In genomic region chr6:68750451-68750850, GRCm38 (mm10) we compare ENCODE assay signal across 21 mouse cellular contexts.
A peak's percentile ranks its signal among the peaks of the same experiment; 100 is the strongest.
DNase-seq lines count a peak whose midpoint lies in the region; ATAC-seq and TF ChIP-seq lines count a peak whose summit lies in the region.
"Had no signal": no experiment of that assay in that cellular context is flagged by ENCODE, and none has a peak within 500 bp of the region (broad histone marks: within the 10 kb centered on the region; RNA-seq: fewer than 3 reads in every experiment).

No protein-coding gene starts in this region.

- H3K27ac ChIP-seq in liver, postnatal 0 days (ENCODE audit: low read depth): no peak overlapping the region
- no peak overlapping the region for H3K27ac ChIP-seq in CH12.LX (ENCODE audit: insufficient read depth, low read depth)
- H3K27ac ChIP-seq in kidney, embryonic 15.5 days: no peak overlapping the region
- H3K27ac ChIP-seq: embryonic facial prominence, embryonic 10.5 days; embryonic facial prominence, embryonic 12.5 days; forebrain, embryonic 13.5 days; forebrain, embryonic 15.5 days had no signal

- no peak overlapping the region for H3K4me2 ChIP-seq in liver, postnatal 0 days (ENCODE audit: low read depth, low read length)
- no peak overlapping the region for H3K4me2 ChIP-seq in CH12.LX (ENCODE audit: insufficient read depth, low read depth, poor library complexity, severe bottlenecking)
- H3K4me2 ChIP-seq in kidney, embryonic 15.5 days: no peak overlapping the region
- H3K4me2 ChIP-seq: embryonic facial prominence, embryonic 12.5 days; forebrain, embryonic 13.5 days; forebrain, embryonic 15.5 days had no signal

- 0 out of 2 replicates have a peak, but pooled peaks have one; percentile 12 for TF ChIP-seq CTCF in liver, postnatal 0 days (IDR thresholded peaks at IDR 0.05; ENCODE audit: low read depth)
- peak in 1 of 2 experiments; percentile 34; a peak in 1 of 4 replicates for TF ChIP-seq CTCF in CH12.LX (conservative IDR thresholded peaks at IDR 0.05 in 1 of 2, IDR thresholded peaks at IDR 0.05 in 1 of 2; ENCODE audit: low read depth in 2 of 2, low read length in 2 of 2)

- no peaks in the 10 kb centered on the region for H3K36me3 ChIP-seq in liver, postnatal 0 days (replicated peaks; ENCODE audit: insufficient read depth, low read length)
- H3K36me3 ChIP-seq in CH12.LX (replicated peaks in 1 of 2; ENCODE audit: control insufficient read depth in 1 of 2, insufficient read depth in 1 of 2, low read length in 1 of 2): no peaks in the 10 kb centered on the region
- no peaks in the 10 kb centered on the region for H3K36me3 ChIP-seq in kidney, embryonic 15.5 days
- H3K36me3 ChIP-seq: embryonic facial prominence, embryonic 10.5 days; embryonic facial prominence, embryonic 12.5 days; forebrain, embryonic 15.5 days had no signal

- no peaks in the 10 kb centered on the region for H3K79me2 ChIP-seq in CH12.LX (replicated peaks; ENCODE audit: control insufficient read depth, extremely low read depth, insufficient read depth, poor library complexity, severe bottlenecking)

- H3K4me1 ChIP-seq in liver, postnatal 0 days (ENCODE audit: insufficient read depth): no peaks in the 10 kb centered on the region
- peaks cover 3 to 33% of the 10 kb centered on the region in 2 experiments for H3K4me1 ChIP-seq in CH12.LX (ENCODE audit: control insufficient read depth in 1 of 2, insufficient read depth in 2 of 2)
- H3K4me1 ChIP-seq in kidney, embryonic 15.5 days: no peaks in the 10 kb centered on the region
- H3K4me1 ChIP-seq: embryonic facial prominence, embryonic 10.5 days; embryonic facial prominence, embryonic 12.5 days; forebrain, embryonic 13.5 days; forebrain, embryonic 15.5 days had no signal

- H3K9ac ChIP-seq in liver, postnatal 0 days (replicated peaks): no peak overlapping the region
- no peak overlapping the region for H3K9ac ChIP-seq in CH12.LX (ENCODE audit: insufficient read depth, low read depth)
- no peak overlapping the region for H3K9ac ChIP-seq in kidney, embryonic 15.5 days
- H3K9ac ChIP-seq: embryonic facial prominence, embryonic 12.5 days; forebrain, embryonic 13.5 days; forebrain, embryonic 15.5 days; forebrain, postnatal 0 days had no signal

- H3K9me3 ChIP-seq in liver, postnatal 0 days (ENCODE audit: low read length): no peaks in the 10 kb centered on the region
- no peaks in the 10 kb centered on the region for H3K9me3 ChIP-seq in CH12.LX (replicated peaks; ENCODE audit: low read length)
- no peaks in the 10 kb centered on the region for H3K9me3 ChIP-seq in kidney, embryonic 15.5 days (replicated peaks)
- H3K9me3 ChIP-seq: embryonic facial prominence, embryonic 10.5 days; embryonic facial prominence, embryonic 12.5 days; forebrain, embryonic 13.5 days; forebrain, embryonic 15.5 days had no signal

- 80% methylated on average over 1 of the region's 1 CpGs for WGBS in liver, postnatal 0 days (ENCODE audit: insufficient replicate concordance)
- WGBS in kidney, embryonic 15.5 days: 89% methylated on average over 1 of the region's 1 CpGs

- no peak for TF ChIP-seq EP300 in liver, postnatal 0 days (IDR thresholded peaks at IDR 0.05; ENCODE audit: low read depth)
- peak; percentile 89 for TF ChIP-seq EP300 in CH12.LX (IDR thresholded peaks at IDR 0.05; ENCODE audit: low read length)

- dilution Hi-C loops in CH12.LX (cut with MboI; ENCODE audit: extremely low pct_ligation_motif_present, extremely low pct_unique_long_range_greater_than_20kb, low sequenced_read_pairs): no loop called here

- no peak for DNase-seq in liver, postnatal 0 days
- no peak for DNase-seq in liver
- DNase-seq in CH12.LX (ENCODE audit: extremely low read depth): peak; percentile 84
- DNase-seq in skeletal muscle tissue, adult 2 months (ENCODE audit: low read depth, low spot score): peak; percentile 1
- no peak for DNase-seq in adrenal gland, adult 8-10 months
- DNase-seq: adrenal gland, adult 2 months; adrenal gland, postnatal 14 days; adrenal gland, postnatal 36 days; B cell, adult 2 months; cerebellum, adult 11-12 months; cerebellum, adult 2 months; cerebellum, adult 9-10 months; cerebellum, postnatal 10 days; cerebellum, postnatal 25 days; forebrain, postnatal 0 days had no signal

- H3K27me3 ChIP-seq in liver, postnatal 0 days (ENCODE audit: insufficient read depth, low read length): no peaks in the 10 kb centered on the region
- H3K27me3 ChIP-seq in CH12.LX (replicated peaks): no peaks in the 10 kb centered on the region
- no peaks in the 10 kb centered on the region for H3K27me3 ChIP-seq in kidney, embryonic 15.5 days
- H3K27me3 ChIP-seq: embryonic facial prominence, embryonic 12.5 days; forebrain, embryonic 13.5 days; forebrain, embryonic 15.5 days had no signal

- H3K4me3 ChIP-seq in liver, postnatal 0 days (ENCODE audit: low read depth, low read length): no peak overlapping the region
- no peak overlapping the region for H3K4me3 ChIP-seq in CH12.LX (replicated peaks in 1 of 3; ENCODE audit: low read depth in 2 of 3, low read length in 2 of 3, poor library complexity in 1 of 3)
- no peak overlapping the region for H3K4me3 ChIP-seq in kidney, embryonic 15.5 days (replicated peaks)
- H3K4me3 ChIP-seq: embryonic facial prominence, embryonic 10.5 days; embryonic facial prominence, embryonic 12.5 days; forebrain, embryonic 13.5 days; forebrain, embryonic 15.5 days had no signal

- peak; percentile 21; the same call in 1 of the 2 replicates for ATAC-seq in liver, postnatal 0 days
- ATAC-seq in kidney, embryonic 15.5 days (replicated peaks; ENCODE audit: low FRiP score): no peak
- ATAC-seq: CD4-positive, CD25-positive, alpha-beta regulatory T cell, adult 4 months; forebrain, embryonic 13.5 days; forebrain, embryonic 15.5 days; forebrain, postnatal 0 days had no signal

- no peak for TF ChIP-seq POLR2A in CH12.LX (IDR thresholded peaks at IDR 0.05; ENCODE audit: low read depth, low read length)

- in situ Hi-C loops in CH12.LX (cut with MboI; ENCODE audit: low pct_ligation_motif_present, low pct_unique_long_range_greater_than_20kb, low sequenced_read_pairs): loop anchor here (25.0 kb wide), 1 partner anchor 538 kb away; no protein-coding TSS in a partner anchor

- TF ChIP-seq RAD21 in CH12.LX (IDR thresholded peaks at IDR 0.05; ENCODE audit: low read depth, low read length): peak; percentile 14

TF ChIP-seq in CH12.LX, 34 proteins besides CTCF, POLR2A, EP300 and RAD21:
- TF ChIP-seq KAT2A (IDR thresholded peaks at IDR 0.05; ENCODE audit: insufficient replicate concordance, low read length) (peak; percentile 77; the same call in 1 of the 2 replicates), ZC3H11A (IDR thresholded peaks at IDR 0.05; ENCODE audit: low read depth, low read length) (no peak), CHD2 (IDR thresholded peaks at IDR 0.05; ENCODE audit: low read length) (no peak), RCOR1 (conservative IDR thresholded peaks at IDR 0.05; ENCODE audit: low read depth, low read length) (0 out of 2 replicates have a peak, but pooled peaks have one; percentile 56), JUN (IDR thresholded peaks at IDR 0.05; ENCODE audit: insufficient read depth, low read depth, low read length) (no peak), MEF2A (IDR thresholded peaks at IDR 0.05; ENCODE audit: borderline replicate concordance, low read depth, low read length) (peak; percentile 95), SMC3 (IDR thresholded peaks at IDR 0.05; ENCODE audit: low read depth, low read length) (peak; percentile 37), MAFK (IDR thresholded peaks at IDR 0.05; ENCODE audit: insufficient replicate concordance, low read length) (peak; percentile 84), UBTF (IDR thresholded peaks at IDR 0.05; ENCODE audit: low read depth, low read length) (no peak), JUND (conservative IDR thresholded peaks at IDR 0.05; ENCODE audit: low read depth, low read length) (peak; percentile 68), BHLHE40 (IDR thresholded peaks at IDR 0.05; ENCODE audit: low read depth, low read length) (peak; percentile 67), NRF1 (IDR thresholded peaks at IDR 0.05; ENCODE audit: low read depth, low read length) (no peak), USF2 (conservative IDR thresholded peaks at IDR 0.05; ENCODE audit: low read depth, low read length) (no peak), MXI1 (IDR thresholded peaks at IDR 0.05; ENCODE audit: low read depth, low read length) (no peak), USF1 (IDR thresholded peaks at IDR 0.05; ENCODE audit: low read depth, low read length) (no peak), TCF12 (IDR thresholded peaks at IDR 0.05; ENCODE audit: low read depth, low read length) (peak; percentile 72), PAX5 (IDR thresholded peaks at IDR 0.05; ENCODE audit: low read length) (no peak), CHD1 (IDR thresholded peaks at IDR 0.05; ENCODE audit: low read depth, low read length) (no peak), POLR2AphosphoS2 (IDR thresholded peaks at IDR 0.05; ENCODE audit: low read depth, low read length) (no peak), E2F4 (IDR thresholded peaks at IDR 0.05; ENCODE audit: insufficient replicate concordance, low read depth, low read length) (no peak), GABPA (IDR thresholded peaks at IDR 0.05; ENCODE audit: insufficient replicate concordance, low read depth, low read length) (no peak), ZKSCAN1 (IDR thresholded peaks at IDR 0.05; ENCODE audit: borderline replicate concordance, low read depth, low read length) (no peak), IRF4 (IDR thresholded peaks at IDR 0.05; ENCODE audit: low read depth, low read length) (peak; percentile 81), MAX (IDR thresholded peaks at IDR 0.05; ENCODE audit: low read length) (no peak), MYC (IDR thresholded peaks at IDR 0.05; ENCODE audit: low read depth, low read length) (0 out of 2 replicates have a peak, but pooled peaks have one; percentile 49), ZNF384 (IDR thresholded peaks at IDR 0.05; ENCODE audit: low read depth, low read length) (peak; percentile 82), NELFE (IDR thresholded peaks at IDR 0.05; ENCODE audit: low read depth, low read length) (no peak), MAZ (IDR thresholded peaks at IDR 0.05; ENCODE audit: low read depth, low read length) (no peak), HCFC1 (IDR thresholded peaks at IDR 0.05; ENCODE audit: low read depth, low read length) (no peak), SIN3A (IDR thresholded peaks at IDR 0.05; ENCODE audit: low read length) (no peak), ETS1 (conservative IDR thresholded peaks at IDR 0.05; ENCODE audit: low read depth, low read length) (peak; percentile 82), ELF1 (IDR thresholded peaks at IDR 0.05; ENCODE audit: low read depth, low read length) (no peak; the same call in 1 of the 2 replicates), TBP (conservative IDR thresholded peaks at IDR 0.05; ENCODE audit: low read depth, low read length) (no peak), ZMIZ1 (IDR thresholded peaks at IDR 0.05; ENCODE audit: low read depth, low read length) (no peak)
TF ChIP-seq in CH12.LX: peak in this region for 12.

Comparison
In these comparisons a context has a peak if more than half of its experiments do, and no peak if none do; other contexts are left out.
1. DNase-seq: peak in CH12.LX (single experiment) and skeletal muscle tissue, adult 2 months (single experiment); none in liver, postnatal 0 days (single experiment), liver (single experiment) and adrenal gland, adult 8-10 months (single experiment).